Mouse (Mus musculus): ENCODE data around the gene Hsdl2. TPM values are rescaled to one million over a fixed set of nuclear protein-coding genes. Genes with fewer than 3 reads are reported as not detected.
"Not testable (repeated sequence)": the region's sequence is repeated elsewhere in the genome, so short reads cannot be mapped to it uniquely, and the experiment has no call there.

Gene Hsdl2
- 53.7 and 59.9 TPM in 2 replicates for total RNA-seq (2015)
- total RNA-seq (2017) = 59.6 and 61.6 TPM in 2 replicates

DNA sequence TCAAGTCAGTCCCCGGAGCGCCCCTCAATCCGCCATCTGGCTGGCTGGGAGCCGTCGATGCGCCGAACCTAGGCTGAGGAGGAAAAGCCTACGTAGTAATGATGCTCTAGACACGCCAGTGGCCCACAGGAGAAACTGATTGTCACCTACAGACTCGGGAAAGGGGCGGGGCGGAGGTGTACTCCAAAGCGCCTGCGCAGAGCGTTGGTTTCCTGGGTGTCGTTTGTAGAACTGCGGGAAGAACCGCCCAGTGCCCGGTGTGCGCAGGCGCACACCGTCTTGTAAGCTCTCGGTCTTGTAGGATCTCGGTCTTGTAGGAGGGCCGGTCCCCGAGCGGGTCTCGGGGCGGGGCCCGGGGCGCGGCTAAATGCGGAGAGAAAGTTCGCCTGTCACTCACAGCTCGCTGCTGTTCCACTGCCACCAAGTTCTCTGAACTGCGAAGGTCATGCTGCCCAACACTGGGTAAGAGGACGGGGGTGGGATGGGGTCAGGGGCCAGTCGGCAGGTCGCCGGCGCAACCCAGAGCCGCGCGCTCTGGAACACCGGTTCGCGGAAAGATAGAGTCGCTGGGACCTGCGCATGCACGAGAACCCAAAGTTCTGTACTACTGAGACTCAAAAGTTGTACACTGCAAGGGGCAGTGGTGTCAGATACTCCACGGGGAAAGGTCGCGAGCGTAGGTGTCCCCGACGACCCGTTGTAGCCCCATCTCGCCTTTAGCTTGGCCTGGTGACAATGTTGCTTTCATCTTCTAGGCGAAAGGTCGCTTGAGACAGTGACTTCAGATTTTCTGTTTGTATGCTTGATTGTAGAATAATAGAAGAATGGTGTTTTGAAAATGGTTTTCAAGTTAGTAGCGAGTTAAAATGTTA, at the start of gene Hsdl2:
TSS of gene Hsdl2 (plus strand) at position 250 of the 872 bp plus-strand sequence.
- peak; percentile 93 for ATAC-seq (replicated peaks; ENCODE audit: poor library complexity)

DNA sequence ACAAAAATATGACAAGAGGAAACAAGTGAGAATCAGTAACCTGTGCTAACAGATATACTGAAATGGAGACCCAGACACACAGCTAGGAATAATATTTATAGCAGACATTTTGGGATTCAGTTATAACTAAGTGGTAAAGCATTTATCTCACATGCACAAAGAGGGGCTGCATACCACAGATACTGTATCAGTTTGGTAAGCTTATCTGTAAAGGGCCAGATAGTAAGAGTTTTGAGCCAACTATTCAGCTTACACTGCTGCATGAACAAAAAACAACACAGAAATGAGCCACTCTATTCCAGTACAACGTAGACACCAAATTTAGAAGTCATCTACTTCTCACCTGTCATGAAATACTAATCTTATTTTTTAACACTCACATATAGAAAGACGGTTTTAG, 48.1 kb upstream of the Hsdl2 start:
- ATAC-seq (replicated peaks; ENCODE audit: poor library complexity) = peak; percentile 94

DNA sequence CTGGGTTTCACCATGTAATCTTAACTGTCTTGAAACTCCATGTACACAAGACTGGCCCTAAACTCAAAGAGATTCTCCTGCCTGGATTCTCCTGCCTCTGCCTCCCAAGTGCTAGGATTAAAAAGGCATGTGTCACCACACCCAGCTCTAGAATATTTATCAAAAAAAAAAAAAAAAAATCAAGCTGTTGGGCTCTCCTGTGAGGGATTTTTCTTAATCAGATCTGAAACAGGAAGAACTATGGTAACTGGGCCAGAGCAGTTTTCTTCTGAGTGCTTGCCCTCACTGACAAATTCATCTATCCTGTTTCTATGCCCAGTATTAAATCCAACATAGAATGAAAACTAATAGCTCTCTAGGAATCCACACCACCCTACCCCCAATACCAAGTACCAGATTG, 45.7 kb upstream of the Hsdl2 start:
- ATAC-seq (replicated peaks; ENCODE audit: poor library complexity) = no peak

DNA sequence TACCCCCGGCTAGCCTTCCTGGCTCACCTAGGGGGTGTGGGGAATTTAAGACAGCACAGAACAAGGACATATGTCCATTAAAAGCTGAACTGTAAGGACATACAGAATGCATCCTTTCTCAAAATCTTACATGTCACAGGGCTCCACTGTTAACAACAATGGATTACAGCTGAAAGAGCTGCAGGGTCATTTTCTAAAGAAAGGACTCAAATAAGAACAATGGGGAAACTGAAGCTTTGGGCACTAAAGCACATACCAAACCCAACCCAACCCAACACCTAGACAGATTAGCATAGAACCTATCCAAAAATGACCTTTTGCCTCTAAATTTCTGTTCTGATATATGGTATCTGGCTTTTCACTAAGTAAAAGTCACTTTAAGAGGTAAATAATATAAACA, 45.1 kb upstream of the Hsdl2 start:
- ATAC-seq (replicated peaks; ENCODE audit: poor library complexity) = no peak

DNA sequence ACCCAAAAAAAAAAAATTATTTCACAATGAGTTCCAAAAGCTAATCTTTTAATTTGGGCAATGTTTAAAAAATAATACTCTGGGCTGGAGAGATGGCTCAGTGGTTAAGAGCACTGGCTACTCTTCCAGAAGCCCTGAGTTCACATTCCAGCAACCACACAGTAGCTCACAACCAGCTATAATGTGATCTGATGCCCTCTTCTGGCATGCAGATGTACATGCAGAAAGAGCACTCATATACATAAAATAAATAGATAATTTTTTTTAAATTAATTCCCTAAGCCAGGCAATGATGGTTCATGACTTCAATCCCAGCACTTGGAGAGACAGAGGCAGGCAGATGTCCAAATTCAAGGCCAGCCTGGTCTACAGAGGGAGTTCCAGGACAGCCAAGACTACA, 38.4 kb upstream of the Hsdl2 start:
- ATAC-seq (replicated peaks; ENCODE audit: poor library complexity) = no peak

DNA sequence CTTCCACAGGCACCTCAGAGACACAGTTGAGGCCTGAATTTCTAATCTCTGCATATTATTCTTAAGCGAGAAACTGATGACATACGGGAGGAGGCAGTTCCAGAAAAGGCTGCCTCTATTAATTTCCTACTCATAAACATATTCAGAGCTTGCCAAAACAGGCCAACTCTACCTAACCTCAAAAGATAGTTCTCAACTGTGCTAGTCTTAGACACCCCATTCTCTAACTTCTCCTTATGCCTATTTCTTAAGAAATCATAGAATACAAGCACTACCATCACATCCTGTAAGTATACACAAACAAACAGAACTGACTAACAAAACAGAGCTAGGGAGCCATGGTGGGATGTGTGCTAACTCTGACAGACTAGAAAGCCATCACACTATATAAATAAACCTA, 36.7 kb upstream of the Hsdl2 start:
- no peak for ATAC-seq (replicated peaks; ENCODE audit: poor library complexity)

DNA sequence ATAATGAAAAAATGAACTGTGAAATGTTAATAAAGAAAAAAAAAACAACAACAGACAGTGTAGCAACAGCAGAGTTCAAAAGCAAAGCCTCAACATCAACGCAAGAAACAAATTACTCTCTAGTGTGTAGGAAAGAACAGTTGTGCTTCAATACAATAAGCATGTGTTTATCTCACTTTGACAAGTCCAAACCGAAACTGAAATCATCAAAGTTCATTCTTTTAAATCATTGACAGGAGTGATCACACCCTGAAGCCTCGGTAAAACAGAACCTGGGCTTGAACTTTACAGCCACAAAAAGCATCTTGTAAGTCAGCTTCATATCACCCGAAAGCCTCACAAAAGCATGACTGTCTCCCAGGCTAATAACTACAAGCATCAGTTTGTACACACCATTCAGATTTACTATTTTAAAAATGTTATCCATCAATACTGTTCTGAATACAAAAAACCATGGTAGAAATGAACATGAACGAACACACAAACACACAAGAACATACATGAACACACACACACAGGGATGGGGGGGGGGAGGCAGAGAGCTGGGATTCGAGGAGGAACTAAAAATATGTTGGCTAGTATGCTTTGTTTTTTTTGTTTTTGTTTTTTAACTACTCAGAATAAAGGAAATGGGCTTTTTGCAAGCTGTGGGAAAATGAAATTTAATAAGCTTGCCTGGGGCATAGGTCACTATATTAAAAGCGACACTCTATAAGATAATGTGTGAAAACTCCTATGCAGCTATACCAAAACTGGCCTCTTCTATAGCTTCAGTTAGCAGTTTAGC, 34.9 kb upstream of the Hsdl2 start:
- 0 out of 2 replicates have a peak, but pooled peaks have one; percentile 12 for ATAC-seq (replicated peaks; ENCODE audit: poor library complexity)

DNA sequence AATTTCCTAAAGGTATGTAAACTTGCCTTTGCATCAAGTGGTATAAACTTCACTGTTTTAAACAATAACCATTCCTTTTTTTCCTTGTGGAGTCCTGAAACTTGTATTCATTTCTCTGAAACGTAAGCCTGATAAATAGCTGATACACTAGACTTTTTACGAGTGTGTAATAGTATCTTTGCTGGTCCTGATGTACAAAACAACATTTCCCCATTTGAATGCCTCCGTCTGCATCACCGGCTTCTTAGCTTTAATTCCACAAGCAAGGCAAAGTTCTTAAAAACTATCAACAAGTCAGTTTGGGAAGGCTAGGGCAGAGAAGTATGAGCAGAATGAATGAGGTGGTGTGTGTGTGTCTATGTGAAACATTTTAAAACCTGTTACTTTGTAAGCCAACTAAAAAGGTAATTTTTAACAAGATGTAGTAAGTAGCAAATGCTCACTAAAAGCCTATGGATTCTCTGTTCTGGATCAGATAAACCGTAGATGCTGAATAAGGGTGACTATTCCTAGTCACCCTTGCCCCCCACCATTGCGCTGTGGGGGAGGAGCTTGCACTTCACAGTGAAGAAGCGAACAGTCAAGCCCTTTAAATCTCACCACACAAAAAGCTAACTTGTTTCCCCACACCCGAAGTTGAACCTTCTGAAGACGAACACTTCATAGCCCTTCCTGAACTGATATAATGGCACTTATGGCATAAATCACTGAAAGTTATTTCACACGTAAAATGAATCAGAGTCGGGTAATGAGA, 34.0 kb upstream of the Hsdl2 start:
- peak; percentile 25; the same call in 1 of the 2 replicates for ATAC-seq (replicated peaks; ENCODE audit: poor library complexity)

DNA sequence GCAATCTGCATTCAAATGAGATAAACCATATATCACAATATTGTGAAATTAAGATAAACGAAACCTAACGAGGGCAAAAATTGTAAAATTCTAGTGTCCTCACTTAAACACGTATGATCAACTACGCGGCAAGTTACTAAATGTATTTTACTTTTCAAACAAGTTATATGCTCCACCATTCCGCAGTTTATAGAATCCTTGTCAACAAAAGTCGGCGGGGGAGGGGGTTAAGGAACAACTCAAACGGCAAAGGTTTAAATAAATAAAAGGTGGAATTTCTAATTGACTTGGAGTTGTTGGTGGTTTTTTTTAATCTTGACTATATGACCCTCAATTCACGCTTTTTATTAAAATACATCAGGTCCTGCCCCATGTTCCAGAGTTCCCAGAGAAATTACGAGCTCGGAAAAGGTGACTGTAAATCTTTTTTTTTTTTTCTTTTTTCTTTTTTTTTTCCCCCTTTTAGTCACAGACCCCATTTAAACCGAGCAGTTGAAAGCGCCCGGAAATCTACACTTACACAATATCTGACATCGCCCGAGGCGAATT, 33.3 kb upstream of the Hsdl2 start:
- no peak for ATAC-seq (replicated peaks; ENCODE audit: poor library complexity)

DNA sequence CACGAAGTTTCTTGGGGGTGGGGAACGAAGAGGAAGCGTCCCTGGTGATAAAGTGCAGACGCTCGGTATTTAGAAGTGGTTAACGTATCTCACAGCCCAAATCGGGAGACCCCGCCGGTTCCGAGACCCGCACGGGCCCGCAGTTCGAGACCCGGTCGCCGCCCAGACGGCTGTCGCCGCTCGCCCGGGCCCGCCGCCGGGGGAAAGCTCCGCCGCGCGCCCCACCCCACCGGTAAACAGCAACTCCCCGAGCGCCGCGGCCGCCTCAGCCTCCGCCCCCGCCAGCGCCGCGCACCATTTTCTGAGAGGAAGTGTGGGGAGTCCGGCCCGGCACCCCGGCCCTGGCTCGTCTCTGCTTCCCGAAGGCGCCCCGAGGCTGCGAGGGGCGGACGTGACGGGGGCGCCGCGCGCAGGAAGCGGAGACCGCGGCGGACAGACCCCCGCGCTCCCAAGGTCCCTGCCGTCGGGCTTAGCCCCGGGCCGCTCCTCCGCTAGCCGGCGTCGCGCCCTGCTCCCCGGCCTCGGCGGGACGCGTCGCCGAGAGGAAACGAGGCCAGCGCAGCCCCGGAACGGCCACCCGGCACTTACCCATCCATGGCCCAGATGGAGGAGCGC, 32.7 kb upstream of the Hsdl2 start:
- ATAC-seq (replicated peaks; ENCODE audit: poor library complexity) = peak; percentile 36

DNA sequence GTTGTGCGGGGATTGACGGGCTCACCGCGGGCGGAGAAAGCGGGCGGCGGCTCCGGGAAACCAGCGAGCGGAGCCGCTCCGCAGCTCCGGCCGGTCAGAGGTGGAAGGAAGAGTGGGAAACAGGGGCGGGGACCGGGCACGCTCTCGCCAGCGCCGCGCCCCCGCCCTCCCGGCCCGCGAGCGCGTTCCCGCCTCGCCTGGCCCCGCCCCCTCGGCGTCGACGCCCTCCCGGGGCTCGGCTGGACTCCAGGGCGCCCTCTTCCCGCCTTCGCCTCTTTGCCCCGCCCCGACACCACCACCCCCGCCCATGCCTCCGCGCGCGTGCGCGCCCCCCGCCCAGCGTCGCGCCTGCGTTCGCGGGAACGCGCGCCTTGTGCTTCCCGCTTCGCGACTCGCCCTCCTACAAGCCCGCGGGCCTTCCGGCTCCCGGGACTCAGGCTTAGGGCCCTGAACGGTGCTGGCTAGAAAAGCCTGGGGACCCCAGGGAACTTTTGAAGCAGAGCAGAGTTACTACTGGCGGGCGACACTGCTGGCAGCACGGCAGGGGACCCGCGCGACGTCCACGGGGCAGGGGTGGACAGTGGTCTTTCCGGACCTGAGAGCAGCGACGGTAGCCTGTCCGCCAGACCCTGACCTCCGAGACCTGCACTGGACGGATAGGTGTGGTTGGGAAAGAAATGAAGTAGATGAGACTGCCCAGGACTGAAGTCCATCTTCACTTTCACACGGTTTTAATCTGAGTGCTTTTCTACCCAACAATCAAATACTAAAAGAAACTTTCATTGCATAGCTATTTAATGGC, 32.0 kb upstream of the Hsdl2 start, which contains the start of gene Ptbp3:
TSS of gene Ptbp3 (minus strand) at position 190 of the 802 bp plus-strand sequence.
- ATAC-seq (replicated peaks; ENCODE audit: poor library complexity) = peak; percentile 80

DNA sequence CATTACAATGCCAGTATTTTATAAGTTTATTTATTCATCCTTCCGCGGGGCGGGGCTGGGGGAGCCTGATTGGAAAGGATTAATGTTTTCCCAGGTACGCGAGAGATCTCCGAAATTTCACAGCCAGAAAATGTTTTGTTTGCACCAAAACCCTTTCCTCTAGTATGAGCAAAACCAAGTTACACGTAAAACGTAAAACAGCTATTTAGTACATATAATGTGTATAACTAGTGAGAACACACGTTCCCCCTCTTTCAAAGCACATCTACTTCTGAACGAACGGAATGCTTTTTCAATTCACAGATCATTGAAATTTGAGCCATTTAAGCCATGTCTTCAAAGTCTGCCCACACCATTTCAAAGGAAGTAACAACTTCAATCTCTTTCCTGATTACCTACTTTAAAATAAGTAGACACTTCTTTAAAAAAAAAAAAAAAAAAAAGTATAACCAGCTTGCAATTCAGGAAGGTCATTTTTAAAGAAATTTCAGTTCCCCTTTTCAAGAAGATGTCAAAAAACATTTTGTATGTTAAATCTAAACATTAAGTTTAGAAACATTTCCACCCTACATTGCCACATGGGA, 31.3 kb upstream of the Hsdl2 start:
- ATAC-seq (replicated peaks; ENCODE audit: poor library complexity) = no peak

DNA sequence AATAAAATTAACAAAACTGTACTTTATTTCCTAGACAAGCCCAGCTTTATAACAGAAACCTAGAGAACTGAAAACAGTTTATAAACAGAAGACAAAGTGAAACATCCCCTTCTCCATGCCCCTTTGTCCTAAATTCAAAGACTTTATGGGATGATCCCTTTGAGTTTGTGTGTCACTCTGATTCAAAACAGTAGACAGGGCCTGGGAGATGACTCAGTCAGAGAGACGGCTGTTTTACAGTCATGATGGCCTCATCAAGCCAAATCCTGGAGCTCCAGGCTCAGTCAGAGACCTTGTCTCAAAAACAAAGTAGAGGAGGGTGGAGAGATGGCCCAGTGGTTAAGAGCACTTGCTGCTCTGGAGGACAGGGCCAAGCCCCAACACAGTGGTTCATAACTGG, 29.5 kb upstream of the Hsdl2 start:
- ATAC-seq (replicated peaks; ENCODE audit: poor library complexity) = no peak

DNA sequence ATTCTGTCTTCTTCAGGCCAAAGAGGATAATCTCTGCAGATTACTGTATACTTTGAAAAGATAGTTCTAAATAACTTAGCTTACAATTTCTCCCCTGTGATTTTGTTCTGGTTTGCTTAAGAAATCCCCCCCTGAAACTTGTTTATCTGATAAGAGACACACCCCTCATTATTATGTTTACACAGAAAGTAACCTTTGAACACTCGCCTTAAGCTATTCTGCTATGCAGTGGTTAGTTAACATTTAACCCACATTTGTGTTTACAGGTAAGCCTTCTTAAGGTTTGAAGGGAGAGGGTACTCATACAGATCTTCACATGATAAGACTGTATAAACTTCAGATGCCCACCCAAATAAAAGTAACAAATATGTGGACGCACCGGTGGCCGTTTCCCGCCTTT, 28.5 kb upstream of the Hsdl2 start:
- no peak for ATAC-seq (replicated peaks; ENCODE audit: poor library complexity)

DNA sequence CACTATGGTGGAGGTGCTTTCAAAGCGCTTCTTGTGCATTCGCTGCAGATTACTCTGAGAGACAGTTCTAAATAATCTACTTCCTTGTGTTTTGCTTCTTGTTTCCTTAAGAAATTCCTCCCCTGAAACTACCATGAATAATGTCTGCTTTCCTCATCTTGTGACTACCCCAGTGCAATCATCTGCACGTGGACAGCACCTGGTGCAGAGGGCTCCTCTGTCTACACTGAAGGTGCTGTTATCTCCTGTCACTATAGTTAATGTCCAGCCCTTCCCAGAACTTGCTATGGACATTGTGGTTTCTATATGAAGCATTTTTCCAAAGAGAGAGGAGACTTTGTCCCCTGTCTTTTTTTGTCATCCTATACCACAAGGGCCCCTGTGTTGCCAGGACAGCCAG, 27.8 kb upstream of the Hsdl2 start:
- no peak for ATAC-seq (replicated peaks; ENCODE audit: poor library complexity)

DNA sequence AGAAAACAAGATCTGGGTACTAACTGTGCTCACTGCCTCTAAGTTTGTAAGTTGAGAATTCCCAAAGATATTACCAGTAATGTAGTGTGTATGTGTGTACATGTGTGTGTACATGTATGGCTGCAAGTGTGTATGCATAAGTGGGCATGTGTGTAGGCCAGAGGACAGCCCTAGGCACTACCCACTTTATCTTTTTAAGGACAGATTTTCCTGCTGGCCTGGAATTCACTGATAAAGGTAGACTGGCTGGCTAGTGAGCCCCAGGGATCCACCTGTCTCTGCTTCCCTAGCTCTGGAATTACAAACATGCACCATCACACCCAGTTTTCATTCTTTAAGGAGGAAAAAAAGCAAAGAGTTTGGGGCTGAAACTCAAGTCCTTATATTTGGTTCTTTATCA, 26.2 kb upstream of the Hsdl2 start:
- ATAC-seq (replicated peaks; ENCODE audit: poor library complexity) = peak; percentile 42; the same call in 1 of the 2 replicates

DNA sequence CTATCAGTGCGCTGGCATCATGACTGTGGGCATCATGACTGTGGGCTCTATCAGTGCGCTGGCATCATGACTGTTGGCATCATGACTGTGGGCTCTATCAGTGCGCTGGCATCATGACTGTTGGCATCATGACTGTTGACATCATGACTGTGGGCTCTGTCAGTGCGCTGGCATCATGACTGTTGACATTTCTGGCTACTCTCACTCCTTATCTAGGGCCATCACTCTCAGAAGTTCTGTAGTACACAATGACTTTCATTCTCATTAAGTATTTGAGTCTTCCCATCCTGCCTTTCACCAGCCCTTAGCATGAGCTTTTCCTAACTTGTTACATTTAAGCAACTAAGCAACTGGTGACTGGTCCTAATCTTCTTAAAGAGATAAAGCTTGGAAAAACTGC, 24.0 kb upstream of the Hsdl2 start:
- ATAC-seq (replicated peaks; ENCODE audit: poor library complexity) = not testable (repeated sequence)

DNA sequence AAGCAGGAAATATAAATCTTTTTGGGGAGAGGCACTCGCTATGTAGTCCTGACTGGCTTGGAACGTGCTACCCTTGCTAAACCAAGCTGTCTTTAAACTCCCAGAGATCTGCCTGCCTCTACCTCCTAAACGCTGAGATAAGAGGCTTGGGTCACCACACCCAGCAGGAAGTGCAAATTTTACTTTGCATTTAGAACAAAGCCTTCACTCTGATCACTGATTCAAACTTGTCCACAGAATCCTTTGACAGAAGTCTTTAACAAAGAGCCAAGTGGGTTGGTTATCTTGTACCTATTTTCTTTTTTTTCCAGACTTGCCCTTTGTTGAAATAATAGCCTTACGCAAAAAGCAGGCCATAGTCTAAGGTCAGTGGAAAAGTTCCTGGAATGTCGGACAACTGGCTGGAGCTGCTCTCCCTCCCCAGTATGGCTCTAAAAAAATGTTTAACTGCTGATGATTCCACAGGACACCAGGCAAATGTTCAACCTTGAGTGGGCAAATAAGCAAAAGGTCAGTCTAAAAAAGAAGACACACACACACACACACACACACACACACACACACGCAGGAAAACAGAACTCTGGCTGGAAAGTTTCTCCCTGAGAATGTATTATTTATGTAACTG, 23.2 kb upstream of the Hsdl2 start:
- no peak for ATAC-seq (replicated peaks; ENCODE audit: poor library complexity)

DNA sequence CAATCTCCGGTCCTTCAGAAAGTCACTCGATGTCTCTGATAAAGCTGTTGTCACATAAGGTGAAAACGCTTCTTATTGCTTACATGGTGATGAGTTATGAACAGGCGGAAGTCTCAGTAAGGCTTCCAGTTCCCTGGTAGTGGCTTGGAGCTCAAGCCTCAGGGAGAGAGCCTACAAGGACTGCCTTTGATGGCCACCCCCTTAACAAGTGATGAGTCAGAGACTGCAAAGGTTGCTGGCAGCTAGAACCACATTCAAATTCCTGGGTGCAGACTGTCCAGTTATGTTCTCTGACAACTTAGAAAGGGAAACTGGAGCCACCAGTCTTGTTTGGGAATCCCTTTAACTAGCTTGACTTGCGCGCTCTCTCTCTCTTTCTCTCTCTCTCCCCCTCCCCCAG, 21.2 kb upstream of the Hsdl2 start:
- no peak for ATAC-seq (replicated peaks; ENCODE audit: poor library complexity)
